Mouse (Mus musculus) midbrain, embryonic 13.5 days (tissue): Measurements from ENCODE around the gene Gan. TPM values are rescaled to one million over a fixed set of nuclear protein-coding genes. Genes with fewer than 3 reads are reported as not detected.
A peak's percentile ranks its signal among the peaks of the same experiment; 100 is the strongest.

Experiments
- ATAC-seq: fragments of 200-750 bp; cut with Nextera tagmentation; 2 replicates; pipeline ENCODE4 v1.8.0; 2017; ENCODE audit warnings: mild to moderate bottlenecking, moderate TSS enrichment, moderate library complexity
- H3K27ac ChIP-seq: fragments of 300-500 bp; sonication (generic); 2 replicates; pipeline ENCODE4 v1.5.1; 2015; ENCODE audit warnings: inconsistent platforms, mild to moderate bottlenecking, moderate library complexity
- H3K27me3 ChIP-seq: fragments of 300-500 bp; sonication (generic); 2 replicates; pipeline ENCODE4 v1.6.1; 2015; ENCODE audit warnings: mild to moderate bottlenecking, inconsistent platforms
- H3K36me3 ChIP-seq: fragments of 300-500 bp; sonication (generic); 2 replicates; pipeline ENCODE4 v1.6.1; 2015; ENCODE audit warnings: mild to moderate bottlenecking, inconsistent platforms
- H3K4me1 ChIP-seq: fragments of 300-500 bp; sonication (generic); replicated peaks from 2 replicates; pipeline ENCODE4 v1.6.1; 2015; ENCODE audit warnings: inconsistent platforms
- H3K4me2 ChIP-seq: fragments of 300-500 bp; sonication (generic); replicated peaks from 2 replicates; pipeline ENCODE4 v1.6.1; 2015; ENCODE audit warnings: moderate library complexity, mild to moderate bottlenecking, inconsistent platforms
- H3K4me3 ChIP-seq: fragments of 300-500 bp; sonication (generic); replicated peaks from 2 replicates; pipeline ENCODE4 v1.5.1; 2015; ENCODE audit warnings: mild to moderate bottlenecking, inconsistent platforms
- H3K9ac ChIP-seq: fragments of 300-500 bp; sonication (generic); replicated peaks from 2 replicates; pipeline ENCODE4 v1.6.1; 2015; ENCODE audit warnings: mild to moderate bottlenecking, inconsistent platforms
- H3K9me3 ChIP-seq: fragments of 300-500 bp; sonication (generic); 2 replicates; pipeline ENCODE4 v1.6.1; 2016; ENCODE audit warnings: mild to moderate bottlenecking, inconsistent platforms
- WGBS: fragments of 180-500 bp; shearing (Covaris S2); methylation state at CpG from one replicate; pipeline ENCODE4 v1.1.7; 2015; 5-methylcytosine and 5-hydroxymethylcytosine counted together
- polyA plus RNA-seq: library from polyadenylated mRNA; unstranded; fragments of >200 nt; fragmentation: Nextera tagmentation; extraction: Ambion mirVana; gene quantifications from 2 replicates; pipeline ENCODE4 v1.2.1, GENCODE M21; 2015

Gene Gan
- polyA plus RNA-seq: 2.9 and 3.0 TPM in 2 replicates

- WGBS: 1% methylated on average over 54 of the region's 65 CpGs
- Histone ChIP-seq H3K27ac (peak within 1 kb of the TSS; percentile 84), H3K9ac (peak within 1 kb of the TSS; percentile 86), H3K9me3 (no peaks in the 10 kb centered on the region), H3K27me3 (no peaks in the 10 kb centered on the region), H3K36me3 (no peaks in the 10 kb centered on the region), H3K4me1 (peaks cover 42% of the 10 kb centered on the region), H3K4me2 (peak within 1 kb of the TSS; percentile 80), H3K4me3 (peak within 1 kb of the TSS; percentile 92)
- ATAC-seq: peak; percentile 77; the same call in 1 of the 2 replicates
Measured at GRCm38 (mm10) chr8:117158135-117158761, at the start of gene Gan. Gene Gan, plus strand, starts transcription at chr8:117158135.

GRCm38 (mm10) chr8:117109018-117109711, 48.8 kb upstream of the Gan start:
- WGBS: 90% methylated on average over 19 of the region's 19 CpGs
- no peak overlapping the region for H3K27ac ChIP-seq
- no peaks in the 10 kb centered on the region for H3K4me1 ChIP-seq
- H3K4me2 ChIP-seq: no peak overlapping the region
- no peaks in the 10 kb centered on the region for H3K27me3 ChIP-seq
- no peak overlapping the region for H3K9ac ChIP-seq
- H3K9me3 ChIP-seq: no peaks in the 10 kb centered on the region
- no peak overlapping the region for H3K4me3 ChIP-seq
- no peak for ATAC-seq
- H3K36me3 ChIP-seq: no peaks in the 10 kb centered on the region

GRCm38 (mm10) chr8:117109801-117110390, 48.0 kb upstream of the Gan start:
- Histone ChIP-seq H3K27me3 (no peaks in the 10 kb centered on the region), H3K4me2 (no peak overlapping the region), H3K27ac (no peak overlapping the region), H3K9me3 (no peaks in the 10 kb centered on the region), H3K4me3 (no peak overlapping the region), H3K36me3 (no peaks in the 10 kb centered on the region), H3K4me1 (no peaks in the 10 kb centered on the region), H3K9ac (no peak overlapping the region)
- ATAC-seq: no peak
- 55% methylated on average over 16 of the region's 16 CpGs for WGBS

- Histone ChIP-seq H3K9me3 (no peaks in the 10 kb centered on the region), H3K9ac (no peak overlapping the region), H3K36me3 (no peaks in the 10 kb centered on the region), H3K27ac (no peak overlapping the region), H3K4me3 (no peak overlapping the region), H3K4me1 (peaks cover 13% of the 10 kb centered on the region; the same call in 1 of the 2 replicates), H3K4me2 (no peak overlapping the region), H3K27me3 (no peaks in the 10 kb centered on the region)
- ATAC-seq: no peak
- 89% methylated on average over 3 of the region's 3 CpGs for WGBS
Measured at GRCm38 (mm10) chr8:117111641-117112040, 46.3 kb upstream of the Gan start.

- H3K4me3 ChIP-seq: no peak overlapping the region
- no peak for ATAC-seq
- WGBS: 76% methylated on average over 8 of the region's 8 CpGs
Measured at GRCm38 (mm10) chr8:117112261-117112660, 45.7 kb upstream of the Gan start.

GRCm38 (mm10) chr8:117115094-117115493, 42.8 kb upstream of the Gan start:
- Histone ChIP-seq H3K4me2 (peak overlapping the region; percentile 30; the same call in 1 of the 2 replicates), H3K9me3 (no peaks in the 10 kb centered on the region), H3K9ac (no peak overlapping the region), H3K36me3 (no peaks in the 10 kb centered on the region), H3K4me1 (peaks cover 13% of the 10 kb centered on the region; the same call in 1 of the 2 replicates), H3K27me3 (no peaks in the 10 kb centered on the region), H3K27ac (no peak overlapping the region), H3K4me3 (no peak overlapping the region)
- no peak for ATAC-seq
- WGBS: 42% methylated on average over 6 of the region's 6 CpGs

More at GRCm38 (mm10) chr8:117112261-117112660, 45.7 kb upstream of the Gan start:
- Histone ChIP-seq H3K4me2 (no peak overlapping the region), H3K9ac (no peak overlapping the region), H3K27ac (no peak overlapping the region), H3K27me3 (no peaks in the 10 kb centered on the region), H3K4me1 (peaks cover 13% of the 10 kb centered on the region; the same call in 1 of the 2 replicates), H3K36me3 (no peaks in the 10 kb centered on the region), H3K9me3 (no peaks in the 10 kb centered on the region)

GRCm38 (mm10) chr8:117115676-117116446, 42.1 kb upstream of the Gan start:
- Histone ChIP-seq H3K36me3 (no peaks in the 10 kb centered on the region), H3K4me3 (no peak overlapping the region), H3K27ac (no peak overlapping the region), H3K27me3 (no peaks in the 10 kb centered on the region), H3K9ac (0 out of 2 replicates have a peak overlapping the region, but pooled peaks have one; percentile 3), H3K4me1 (peaks cover 13% of the 10 kb centered on the region; the same call in 1 of the 2 replicates), H3K4me2 (peak overlapping the region; percentile 30), H3K9me3 (no peaks in the 10 kb centered on the region)
- 0 out of 2 replicates have a peak, but pooled peaks have one; percentile 27 for ATAC-seq
- 15% methylated on average over 13 of the region's 13 CpGs for WGBS

GRCm38 (mm10) chr8:117116534-117116933, 41.4 kb upstream of the Gan start:
- H3K4me3 ChIP-seq: no peak overlapping the region
- H3K27ac ChIP-seq: no peak overlapping the region
- no peaks in the 10 kb centered on the region for H3K36me3 ChIP-seq
- no peak overlapping the region for H3K4me2 ChIP-seq
- no peak overlapping the region for H3K9ac ChIP-seq
- no peaks in the 10 kb centered on the region for H3K27me3 ChIP-seq
- peaks cover 13% of the 10 kb centered on the region; the same call in 1 of the 2 replicates for H3K4me1 ChIP-seq
- 71% methylated on average over 7 of the region's 7 CpGs for WGBS
- ATAC-seq: no peak
- H3K9me3 ChIP-seq: no peaks in the 10 kb centered on the region

- H3K9me3 ChIP-seq: no peaks in the 10 kb centered on the region
- no peak overlapping the region for H3K9ac ChIP-seq
- H3K4me1 ChIP-seq: peaks cover 13% of the 10 kb centered on the region; the same call in 1 of the 2 replicates
- 91% methylated on average over 9 of the region's 9 CpGs for WGBS
- H3K27me3 ChIP-seq: no peaks in the 10 kb centered on the region
- H3K27ac ChIP-seq: no peak overlapping the region
- H3K4me2 ChIP-seq: no peak overlapping the region
- H3K4me3 ChIP-seq: no peak overlapping the region
- H3K36me3 ChIP-seq: no peaks in the 10 kb centered on the region
- ATAC-seq: no peak
Measured at GRCm38 (mm10) chr8:117118409-117118808, 39.5 kb upstream of the Gan start.

GRCm38 (mm10) chr8:117121277-117121676, 36.7 kb upstream of the Gan start:
- no peaks in the 10 kb centered on the region for H3K9me3 ChIP-seq
- H3K4me1 ChIP-seq: no peaks in the 10 kb centered on the region
- WGBS: 71% methylated on average over 8 of the region's 8 CpGs
- no peak overlapping the region for H3K4me3 ChIP-seq
- H3K27me3 ChIP-seq: no peaks in the 10 kb centered on the region
- H3K27ac ChIP-seq: no peak overlapping the region
- H3K4me2 ChIP-seq: no peak overlapping the region
- no peak overlapping the region for H3K9ac ChIP-seq
- no peak for ATAC-seq
- no peaks in the 10 kb centered on the region for H3K36me3 ChIP-seq

- Histone ChIP-seq H3K9me3 (no peaks in the 10 kb centered on the region), H3K27me3 (no peaks in the 10 kb centered on the region), H3K27ac (no peak overlapping the region), H3K4me2 (no peak overlapping the region), H3K36me3 (no peaks in the 10 kb centered on the region), H3K4me1 (no peaks in the 10 kb centered on the region), H3K9ac (no peak overlapping the region), H3K4me3 (no peak overlapping the region)
- 84% methylated on average over 13 of the region's 13 CpGs for WGBS
- no peak for ATAC-seq
Measured at GRCm38 (mm10) chr8:117123850-117124633, 33.9 kb upstream of the Gan start.
